Mouse (Mus musculus): Measurements from ENCODE around the gene Gcn1l1.
"Not testable (repeated sequence)": the region's sequence is repeated elsewhere in the genome, so short reads cannot be mapped to it uniquely, and the experiment has no call there.

DNA sequence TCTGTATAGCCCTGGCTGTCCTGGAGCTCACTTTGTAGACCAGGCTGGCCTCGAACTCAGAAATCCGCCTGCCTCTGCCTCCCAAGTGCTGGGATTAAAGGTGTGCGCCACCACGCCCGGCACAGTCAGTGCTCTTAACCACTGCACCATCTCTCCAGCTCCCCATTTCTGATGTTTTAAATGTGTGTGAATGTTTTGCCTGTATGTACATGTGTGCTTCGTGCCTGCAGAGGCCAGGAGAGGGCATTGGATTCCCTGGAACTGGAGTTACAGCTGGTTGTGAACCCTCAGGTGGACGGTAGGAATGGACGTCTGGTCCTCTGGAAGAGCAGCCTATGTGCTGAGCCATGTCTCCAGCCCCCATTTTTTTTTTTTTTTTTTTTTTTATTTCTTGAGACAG is 46.8 kb upstream of the Gcn1l1 start:
- not testable (repeated sequence) for TF ChIP-seq CTCF (IDR thresholded peaks at IDR 0.05 in 2 of 3, conservative IDR thresholded peaks at IDR 0.05 in 1 of 3; ENCODE audit: control insufficient read depth in 1 of 3, insufficient read depth in 1 of 3, low read depth in 2 of 3, low read length in 3 of 3, poor library complexity in 1 of 3, severe bottlenecking in 1 of 3); ZNF384 (IDR thresholded peaks at IDR 0.05; ENCODE audit: low read depth, low read length); POLR2A (IDR thresholded peaks at IDR 0.05; ENCODE audit: control insufficient read depth in 1 of 2, insufficient read depth in 1 of 2, low read depth in 1 of 2, low read length in 2 of 2, poor library complexity in 1 of 2)
